8 mouse cellular contexts compared by ENCODE assay signal in genomic region chr9:20491858-20492526, GRCm38 (mm10). TPM values are rescaled to one million over a fixed set of nuclear protein-coding genes. Genes with fewer than 3 reads are reported as not detected.
A peak's percentile ranks its signal among the peaks of the same experiment; 100 is the strongest.
DNase-seq lines count a peak whose midpoint lies in the region; ATAC-seq and TF ChIP-seq lines count a peak whose summit lies in the region.

No protein-coding gene starts in this region.

- H3K9ac ChIP-seq in kidney, embryonic 14.5 days (ENCODE audit: low read depth, low read length): peak overlapping the region; percentile 65
- H3K9ac ChIP-seq in hindbrain, embryonic 13.5 days: peak overlapping the region; percentile 93
- H3K9ac ChIP-seq in midbrain, embryonic 15.5 days: peak overlapping the region; percentile 94

- TF ChIP-seq POLR2A in bone marrow, adult 2 months (IDR thresholded peaks at IDR 0.05; ENCODE audit: borderline replicate concordance, control insufficient read depth, low read depth, low read length): no peak

- no peaks in the 10 kb centered on the region for H3K27me3 ChIP-seq in kidney, embryonic 14.5 days (ENCODE audit: control insufficient read depth, insufficient read depth, low read length)
- H3K27me3 ChIP-seq in hindbrain, embryonic 13.5 days: no peaks in the 10 kb centered on the region
- no peaks in the 10 kb centered on the region for H3K27me3 ChIP-seq in midbrain, embryonic 15.5 days (replicated peaks)

- TF ChIP-seq CTCF in bone marrow, adult 2 months (IDR thresholded peaks at IDR 0.05; ENCODE audit: control insufficient read depth, insufficient read depth, low read length): no peak

- H3K4me1 ChIP-seq in kidney, embryonic 14.5 days (ENCODE audit: control insufficient read depth, insufficient read depth, low read length): peaks cover 7% of the 10 kb centered on the region; the same call in 1 of the 2 replicates
- H3K4me1 ChIP-seq in bone marrow, adult 2 months (ENCODE audit: control insufficient read depth, insufficient read depth, low read length): no peaks in the 10 kb centered on the region; the same call in 1 of the 2 replicates
- peaks cover 41% of the 10 kb centered on the region for H3K4me1 ChIP-seq in hindbrain, embryonic 13.5 days (replicated peaks)
- peaks cover 42% of the 10 kb centered on the region for H3K4me1 ChIP-seq in midbrain, embryonic 15.5 days

- no peak for ATAC-seq in kidney, embryonic 14.5 days (ENCODE audit: low FRiP score, low TSS enrichment)
- no peak for ATAC-seq in hindbrain, embryonic 13.5 days (ENCODE audit: low FRiP score)
- no peak for ATAC-seq in midbrain, embryonic 15.5 days (replicated peaks)

- peak overlapping the region; percentile 56 for H3K4me3 ChIP-seq in kidney, embryonic 14.5 days (ENCODE audit: low read length)
- H3K4me3 ChIP-seq in bone marrow, adult 2 months (replicated peaks; ENCODE audit: control insufficient read depth, low read depth, low read length): peak overlapping the region; percentile 91
- H3K4me3 ChIP-seq in hindbrain, embryonic 13.5 days: peak overlapping the region; percentile 81
- H3K4me3 ChIP-seq in midbrain, embryonic 15.5 days: peak overlapping the region; percentile 99

- H3K36me3 ChIP-seq in kidney, embryonic 14.5 days (ENCODE audit: control insufficient read depth, insufficient read depth, low read length): peaks cover 25% of the 10 kb centered on the region
- H3K36me3 ChIP-seq in hindbrain, embryonic 13.5 days: peaks cover 22% of the 10 kb centered on the region
- H3K36me3 ChIP-seq in midbrain, embryonic 15.5 days (replicated peaks): 0 out of 2 replicates have a peak, but pooled peaks cover 3% of the 10 kb centered on the region

- H3K4me2 ChIP-seq in kidney, embryonic 14.5 days (replicated peaks; ENCODE audit: low read depth, low read length): peak overlapping the region; percentile 81
- H3K4me2 ChIP-seq in hindbrain, embryonic 13.5 days: peak overlapping the region; percentile 74
- peak overlapping the region; percentile 73 for H3K4me2 ChIP-seq in midbrain, embryonic 15.5 days

- DNase-seq in kidney, adult 18-20 months: no peak
- DNase-seq in natural killer cell, adult 2 months (ENCODE audit: low spot score in 2 of 2): no peak
- DNase-seq in testis, postnatal 14 days (ENCODE audit: low spot score): no peak
- DNase-seq in ovary, postnatal 10 days (ENCODE audit: low spot score): no peak

- 11% methylated on average over 20 of the region's 20 CpGs for WGBS in kidney, embryonic 14.5 days
- WGBS in bone marrow, adult 2 months: 6% methylated on average over 20 of the region's 20 CpGs
- 14% methylated on average over 20 of the region's 20 CpGs for WGBS in hindbrain, embryonic 13.5 days
- WGBS in midbrain, embryonic 15.5 days: 12% methylated on average over 20 of the region's 20 CpGs

- H3K27ac ChIP-seq in kidney, embryonic 14.5 days (ENCODE audit: low read depth, low read length): peak overlapping the region; percentile 83
- H3K27ac ChIP-seq in bone marrow, adult 2 months (ENCODE audit: control insufficient read depth, insufficient read depth, low read depth, low read length, poor library complexity): peak overlapping the region; percentile 100
- peak overlapping the region; percentile 96 for H3K27ac ChIP-seq in hindbrain, embryonic 13.5 days
- peak overlapping the region; percentile 98 for H3K27ac ChIP-seq in midbrain, embryonic 15.5 days

- no peaks in the 10 kb centered on the region for H3K9me3 ChIP-seq in kidney, embryonic 14.5 days (ENCODE audit: control insufficient read depth, low read length)
- no peaks in the 10 kb centered on the region for H3K9me3 ChIP-seq in hindbrain, embryonic 13.5 days
- H3K9me3 ChIP-seq in midbrain, embryonic 15.5 days: no peaks in the 10 kb centered on the region

RNA-seq across cellular contexts. Expression of gene Zfp426, which starts 0.6 kb away (rescaled TPM):
- 12.8 and 22.6 TPM in 2 replicates for polyA plus RNA-seq in kidney, embryonic 14.5 days (2014; fragmentation: Nextera tagmentation; extraction: Ambion mirVana)
- polyA plus RNA-seq in bone marrow, adult 2 months (2011; ENCODE audit: insufficient read depth, insufficient read length, low replicate concordance, missing spikeins): 4.6 and 11.2 TPM in 2 replicates
- 29.9 and 32.3 TPM in 2 replicates for polyA plus RNA-seq in hindbrain, embryonic 13.5 days (2015; fragmentation: Nextera tagmentation; extraction: Ambion mirVana)
- 30.7 and 31.0 TPM in 2 replicates for polyA plus RNA-seq in midbrain, embryonic 15.5 days (2015; fragmentation: Nextera tagmentation; extraction: Ambion mirVana)

RNA-seq across cellular contexts. Expression of gene Zfp266, which starts 29.2 kb away (rescaled TPM):
- 80.5 and 96.4 TPM in 2 replicates for polyA plus RNA-seq in kidney, embryonic 14.5 days (2014; fragmentation: Nextera tagmentation; extraction: Ambion mirVana)
- polyA plus RNA-seq in bone marrow, adult 2 months (2011; ENCODE audit: insufficient read depth, insufficient read length, low replicate concordance, missing spikeins): 3.0 and 9.8 TPM in 2 replicates
- 124 and 131 TPM in 2 replicates for polyA plus RNA-seq in hindbrain, embryonic 13.5 days (2015; fragmentation: Nextera tagmentation; extraction: Ambion mirVana)
- polyA plus RNA-seq in midbrain, embryonic 15.5 days (2015; fragmentation: Nextera tagmentation; extraction: Ambion mirVana): 117 and 124 TPM in 2 replicates

RNA-seq across cellular contexts. Expression of gene Zfp26, which starts 32.0 kb away (rescaled TPM):
- polyA plus RNA-seq in kidney, embryonic 14.5 days (2014; fragmentation: Nextera tagmentation; extraction: Ambion mirVana): 15.7 and 36.5 TPM in 2 replicates
- 2.4 and 6.6 TPM in 2 replicates for polyA plus RNA-seq in bone marrow, adult 2 months (2011; ENCODE audit: insufficient read depth, insufficient read length, low replicate concordance, missing spikeins)
- 16.4 and 17.9 TPM in 2 replicates for polyA plus RNA-seq in hindbrain, embryonic 13.5 days (2015; fragmentation: Nextera tagmentation; extraction: Ambion mirVana)
- 13.9 and 15.8 TPM in 2 replicates for polyA plus RNA-seq in midbrain, embryonic 15.5 days (2015; fragmentation: Nextera tagmentation; extraction: Ambion mirVana)
